Mouse (Mus musculus) bone marrow, adult 2 months (tissue): ENCODE data around the gene Aym1. TPM values are rescaled to one million over a fixed set of nuclear protein-coding genes. Genes with fewer than 3 reads are reported as not detected.

Experiments
- H3K27ac ChIP-seq: fragments of 200-500 bp; 2 replicates; pipeline ENCODE4 v1.5.1; 2012; ENCODE audit warnings: low read depth, mild to moderate bottlenecking, control low read depth, inconsistent platforms, low read length; ENCODE audit not compliant: control insufficient read depth, poor library complexity, insufficient read depth
- H3K4me1 ChIP-seq: fragments of 200-500 bp; 2 replicates; pipeline ENCODE4 v1.6.1; 2011; ENCODE audit warnings: low read length; ENCODE audit not compliant: control insufficient read depth, insufficient read depth
- H3K4me3 ChIP-seq: fragments of 200-500 bp; replicated peaks from 2 replicates; pipeline ENCODE3; 2011; ENCODE audit warnings: mild to moderate bottlenecking, low read depth, low read length, control low read depth; ENCODE audit not compliant: control insufficient read depth
- CTCF ChIP-seq: fragments of 200-500 bp; IDR thresholded peaks from 2 replicates; pipeline ENCODE4 v1.5.1; 2011; ENCODE audit warnings: low read length, control low read depth; ENCODE audit not compliant: control insufficient read depth, insufficient read depth
- POLR2A ChIP-seq: fragments of 200-500 bp; IDR thresholded peaks from 2 replicates; pipeline ENCODE4 v1.6.1; 2011; ENCODE audit warnings: low read depth, mild to moderate bottlenecking, control low read depth, low read length, borderline replicate concordance; ENCODE audit not compliant: control insufficient read depth
- WGBS: fragments of 180-500 bp; shearing (Covaris S2); methylation state at CpG from one replicate; pipeline ENCODE4 v1.1.7; 2018; 5-methylcytosine and 5-hydroxymethylcytosine counted together
- polyA plus RNA-seq: library from polyadenylated mRNA; stranded (reverse); fragments of >200 nt; gene quantifications from 2 replicates; pipeline ENCODE4 v1.2.4, GENCODE M21; 2011; ENCODE audit warnings: low replicate concordance; ENCODE audit not compliant: missing spikeins, insufficient read depth, insufficient read length

Gene Aym1
- polyA plus RNA-seq, 1 experiment = not detected

GRCm38 (mm10) chr5:113402702-113403101, 45.6 kb downstream of the Aym1 start:
- H3K4me1 ChIP-seq = no peaks in the 10 kb centered on the region
- TF ChIP-seq POLR2A (no peak), CTCF (no peak)
- 38% methylated on average over 11 of the region's 11 CpGs for WGBS
- H3K27ac ChIP-seq = no peak overlapping the region
- no peak overlapping the region for H3K4me3 ChIP-seq

- TF ChIP-seq CTCF (no peak), POLR2A (no peak)
- WGBS = 5% methylated on average over 3 of the region's 3 CpGs
- no peak overlapping the region for H3K4me3 ChIP-seq
- H3K27ac ChIP-seq = no peak overlapping the region
- no peaks in the 10 kb centered on the region for H3K4me1 ChIP-seq
Observed at GRCm38 (mm10) chr5:113407346-113407745, 50.3 kb downstream of the Aym1 start.

Other genes with a start within 250 kb of the Aym1 start
- gene 2900026A02Rik, start 136.1 kb upstream of the Aym1 start, polyA plus RNA-seq = 1.5 and 4.1 TPM in 2 replicates
- gene Tmem211, start 130.4 kb upstream of the Aym1 start, polyA plus RNA-seq = not detected in 2 replicates
- not detected in 2 replicates for gene Sgsm1, start 46.5 kb upstream of the Aym1 start, polyA plus RNA-seq
- 0.30 TPM in 1 of 2 replicates, not detected in the other for gene Wscd2, start 133.0 kb downstream of the Aym1 start, polyA plus RNA-seq